Mouse (Mus musculus) c-Kit-positive CD71-positive TER-119-positive erythroid progenitor cells, embryonic 14.5 days (primary cell): ENCODE measurements around the gene Zfp768.
"Not testable (repeated sequence)": the region's sequence is repeated elsewhere in the genome, so short reads cannot be mapped to it uniquely, and the experiment has no call there.

ENCODE experiments used
- DNase-seq: peaks from one replicate; pipeline ENCODE4 v3.0.0-alpha.2; 2013; ENCODE audit warnings: low spot score

Zfp768 gene

DNA sequence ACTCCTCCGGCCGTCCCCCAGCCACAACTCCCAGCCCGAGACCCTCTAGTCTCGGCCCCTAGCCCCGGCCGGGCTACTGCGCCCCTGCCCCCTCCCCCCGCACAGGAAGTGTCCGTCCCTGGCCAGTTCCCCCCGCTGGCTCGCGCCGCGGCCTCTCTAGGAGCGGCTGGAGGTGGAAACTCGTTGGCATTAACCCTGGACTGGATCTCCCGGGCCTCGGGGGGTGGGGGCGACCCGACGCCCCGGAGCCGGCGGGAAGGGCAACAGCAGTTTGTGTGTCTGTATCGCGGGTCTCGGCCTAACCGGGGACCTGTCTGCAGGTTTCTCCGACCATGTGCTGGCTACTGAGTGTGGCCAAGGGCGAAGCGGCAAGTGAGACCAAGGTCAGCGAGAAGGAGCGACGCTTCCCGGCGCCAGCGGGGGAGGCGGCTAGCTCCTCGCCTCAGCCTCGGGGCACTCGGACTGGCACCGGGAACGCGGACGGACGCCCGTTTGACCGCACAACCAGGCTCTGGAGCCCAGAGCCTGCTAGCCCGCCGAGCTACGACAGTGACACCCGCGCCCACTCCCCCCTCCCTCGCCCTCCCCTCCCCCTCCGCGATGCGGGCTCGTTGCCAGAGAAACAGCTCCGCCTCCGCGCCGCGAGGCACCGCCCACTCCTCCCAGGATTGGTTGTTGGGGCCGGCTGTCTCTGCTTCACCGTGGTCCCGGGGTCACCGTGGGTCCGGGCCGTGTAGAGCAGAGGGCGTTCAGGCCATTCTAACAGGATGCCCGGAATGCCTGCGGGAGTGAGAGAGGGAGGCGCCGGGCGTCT lies at the start of gene Zfp768:
TSS of gene Zfp768 (minus strand) at position 78 of the 814 bp plus-strand sequence.
- peak; percentile 79 for DNase-seq

DNA sequence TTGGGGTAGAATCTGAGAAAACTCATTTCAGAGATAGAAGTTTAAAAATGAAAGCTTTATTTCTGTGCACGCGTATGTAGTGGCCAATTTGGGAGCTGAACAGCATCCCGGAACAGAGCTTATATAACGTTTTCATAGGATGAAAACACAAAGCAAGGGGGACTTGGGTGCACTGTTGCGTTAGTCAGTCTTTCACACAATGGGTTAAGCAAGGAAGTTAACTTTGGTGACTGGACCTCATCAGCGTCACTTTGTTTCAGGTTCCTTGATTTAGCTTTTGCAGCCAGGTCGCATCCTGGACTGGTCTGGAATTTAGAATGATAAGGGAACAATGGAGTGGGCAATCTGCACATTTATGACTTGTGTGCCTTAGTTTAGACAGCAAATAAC lies 48.5 kb upstream of the Zfp768 start:
- DNase-seq = no peak

DNA sequence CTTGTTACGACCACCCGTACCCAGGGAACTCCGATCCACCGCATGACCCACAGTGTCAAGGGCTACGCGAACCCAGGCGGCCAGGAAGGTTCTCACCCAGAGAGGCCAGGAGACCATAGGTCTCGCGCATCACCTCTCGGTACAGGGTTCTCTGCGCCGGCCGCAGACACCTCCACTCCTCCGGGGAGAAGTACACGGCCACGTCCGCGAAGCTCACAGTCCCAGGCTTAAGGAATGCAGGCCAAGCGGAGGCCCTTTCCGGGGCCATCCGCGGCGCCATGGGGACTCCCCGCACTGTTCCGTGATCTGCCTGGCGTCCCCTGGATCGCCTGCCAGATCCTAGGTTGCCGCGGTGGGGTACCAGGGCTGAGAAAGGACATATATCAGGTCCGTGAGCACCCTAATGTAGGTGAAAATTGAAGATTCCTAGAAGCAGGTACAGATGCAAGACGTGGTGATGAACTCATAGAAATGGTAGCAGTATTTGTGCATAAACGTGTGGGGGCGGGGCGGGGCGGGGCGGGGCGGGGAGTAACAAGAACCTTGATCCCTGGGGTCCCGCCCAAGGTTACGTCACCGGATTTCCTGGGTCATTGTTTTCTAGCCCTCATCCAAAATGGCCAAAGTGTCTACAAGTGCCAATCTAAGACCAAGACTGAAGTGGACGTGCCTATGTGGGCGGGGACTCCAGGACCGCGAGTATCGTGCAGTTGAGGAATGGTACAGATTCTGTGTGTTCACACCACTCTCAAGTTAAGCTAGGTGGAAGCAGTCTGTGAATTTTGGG lies 48.0 kb upstream of the Zfp768 start, which contains the start of gene E430018J23Rik:
TSS of gene E430018J23Rik (minus strand) at position 473 of the 787 bp plus-strand sequence.
- DNase-seq = peak; percentile 98

DNA sequence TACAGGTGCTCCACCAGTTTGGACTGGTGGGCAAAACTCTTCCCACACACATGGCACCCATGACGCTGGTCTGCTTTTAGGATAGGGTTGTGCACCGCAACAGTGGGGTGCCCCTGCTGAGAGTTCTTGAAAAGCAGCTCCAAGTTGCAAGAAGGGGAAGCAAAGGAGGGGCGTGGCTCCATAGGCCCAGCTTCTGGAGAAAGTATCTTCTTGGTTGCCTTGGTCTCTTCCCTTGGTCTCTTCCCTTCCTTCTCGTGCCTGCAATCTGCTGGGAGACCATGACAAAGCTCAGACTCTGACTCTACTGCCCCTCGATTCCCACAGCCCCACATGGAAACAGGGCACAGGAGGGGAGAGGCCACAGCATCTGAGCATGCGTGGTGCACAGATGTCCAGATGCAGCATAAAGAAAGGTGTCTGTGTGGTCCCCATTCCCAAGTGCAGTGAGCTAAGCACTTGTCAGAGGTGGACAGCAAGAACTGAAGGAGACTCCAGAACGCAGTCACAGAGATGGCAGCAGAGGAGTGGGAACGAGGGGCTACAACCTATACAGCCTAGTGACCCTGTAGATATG lies 46.9 kb upstream of the Zfp768 start:
- DNase-seq = no peak

DNA sequence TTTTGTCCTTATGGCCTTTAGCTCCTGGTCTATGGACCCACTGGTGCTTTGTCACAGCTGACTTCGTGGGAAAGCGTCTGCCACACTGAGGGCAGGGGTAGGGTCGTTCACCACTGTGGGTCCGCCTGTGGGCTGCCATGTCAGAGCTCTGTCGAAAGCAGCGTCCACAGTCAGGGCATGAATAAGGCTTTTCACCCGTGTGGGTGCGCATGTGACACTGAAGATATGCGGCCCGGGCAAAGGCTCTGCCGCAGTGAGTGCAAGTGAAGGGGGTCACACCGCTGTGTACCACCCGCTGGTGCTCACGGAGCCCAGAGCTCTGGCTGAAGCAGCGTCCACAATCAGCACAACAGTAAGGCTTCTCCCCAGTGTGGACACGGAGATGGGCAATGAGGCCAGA lies 46.1 kb upstream of the Zfp768 start:
- no peak for DNase-seq

DNA sequence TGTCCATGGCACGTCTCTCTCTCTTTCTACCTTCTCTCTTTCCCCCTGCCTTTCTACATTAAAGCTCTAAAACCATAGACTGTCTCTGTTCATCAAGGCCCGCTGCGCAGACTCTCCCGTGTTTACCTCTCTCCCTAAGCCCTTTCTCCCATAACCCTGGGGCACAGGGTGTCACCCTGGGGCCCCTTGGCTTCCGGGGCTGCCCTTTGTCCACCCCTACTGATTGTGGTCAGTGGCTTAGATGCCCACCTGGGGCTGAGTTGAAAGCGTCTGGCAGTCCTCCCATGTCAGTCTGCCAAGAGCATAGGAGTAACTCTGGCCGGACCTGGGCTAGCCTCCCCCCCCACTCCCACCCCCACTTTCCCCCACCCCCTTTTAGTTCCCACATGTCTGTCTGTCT lies 44.9 kb upstream of the Zfp768 start:
- no peak for DNase-seq

DNA sequence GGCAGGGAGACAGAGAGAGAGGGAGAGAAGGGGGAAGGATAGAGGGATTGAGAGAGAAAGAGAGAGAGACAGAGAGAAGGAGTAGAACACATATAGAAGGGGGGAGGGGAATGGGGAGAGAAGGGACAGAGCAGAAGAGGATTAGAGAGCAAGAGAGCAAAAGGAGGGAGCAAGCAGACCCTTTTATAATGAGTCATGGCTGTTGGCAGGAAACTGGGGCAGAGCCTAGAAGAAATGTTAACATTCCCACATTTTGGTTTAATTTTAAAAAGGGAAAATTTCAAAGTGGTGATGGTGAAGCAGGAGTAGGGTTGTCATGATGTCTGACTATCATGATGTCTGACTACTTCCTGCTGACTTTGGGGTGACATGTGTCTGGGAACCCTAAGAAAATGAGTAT lies 42.8 kb upstream of the Zfp768 start:
- DNase-seq = not testable (repeated sequence)

DNA sequence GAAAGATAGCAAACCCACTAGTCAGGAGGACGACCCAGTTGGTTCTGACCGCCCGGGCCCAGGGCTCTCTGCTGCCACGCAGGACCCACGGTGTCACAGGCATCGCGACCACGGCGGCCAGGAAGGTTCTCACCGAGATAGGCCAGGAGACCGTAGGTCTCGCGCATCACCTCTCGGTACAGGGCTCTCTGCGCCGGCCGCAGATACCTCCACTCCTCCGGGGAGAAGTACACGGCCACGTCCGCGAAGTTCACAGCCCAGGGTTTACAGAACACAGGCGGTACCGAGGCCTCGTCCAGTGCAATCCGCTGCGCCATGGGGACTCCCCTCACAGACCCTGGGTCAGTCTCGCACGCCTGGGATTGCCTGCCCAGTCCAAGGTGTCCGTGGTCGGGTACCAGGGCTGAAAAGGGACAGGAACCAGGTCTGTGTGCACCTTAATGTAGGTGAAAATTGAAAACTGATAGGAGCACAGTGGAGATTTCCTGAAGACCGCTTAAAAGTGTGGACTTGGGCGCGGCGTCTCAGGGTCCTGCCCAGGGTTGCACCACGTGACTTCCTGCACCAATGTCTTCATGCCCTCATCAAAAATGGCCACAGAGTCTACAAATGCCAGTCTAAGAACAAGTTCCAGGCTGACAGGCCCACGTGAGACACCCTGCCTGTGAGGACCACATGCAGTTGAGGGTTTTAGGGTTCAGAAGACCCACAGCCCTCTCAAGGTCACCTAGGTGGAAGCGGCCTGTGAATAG lies 41.4 kb upstream of the Zfp768 start, which contains the start of gene 9130019O22Rik:
TSS of gene 9130019O22Rik (minus strand) at position 526 of the 752 bp plus-strand sequence.
- DNase-seq = peak; percentile 92

DNA sequence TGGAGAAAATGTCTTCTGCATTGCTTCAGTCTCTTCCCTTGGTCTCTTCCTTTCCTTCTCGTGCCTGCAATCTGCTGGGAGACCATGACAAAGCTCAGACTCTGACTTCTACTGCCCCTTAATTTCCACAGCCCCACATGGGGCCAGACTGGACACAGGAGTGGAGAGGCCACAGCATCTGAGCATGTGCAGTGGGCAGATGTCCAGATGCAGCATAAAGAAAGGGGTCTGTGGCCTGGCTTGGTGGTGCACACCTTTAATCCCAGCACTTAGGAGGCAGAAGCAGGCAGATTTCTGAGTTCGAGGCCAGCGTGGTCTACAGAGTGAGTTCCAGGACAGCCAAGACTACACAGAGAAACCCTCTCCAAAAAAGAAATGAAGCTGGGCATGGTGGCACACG lies 40.2 kb upstream of the Zfp768 start:
- DNase-seq = not testable (repeated sequence)

DNA sequence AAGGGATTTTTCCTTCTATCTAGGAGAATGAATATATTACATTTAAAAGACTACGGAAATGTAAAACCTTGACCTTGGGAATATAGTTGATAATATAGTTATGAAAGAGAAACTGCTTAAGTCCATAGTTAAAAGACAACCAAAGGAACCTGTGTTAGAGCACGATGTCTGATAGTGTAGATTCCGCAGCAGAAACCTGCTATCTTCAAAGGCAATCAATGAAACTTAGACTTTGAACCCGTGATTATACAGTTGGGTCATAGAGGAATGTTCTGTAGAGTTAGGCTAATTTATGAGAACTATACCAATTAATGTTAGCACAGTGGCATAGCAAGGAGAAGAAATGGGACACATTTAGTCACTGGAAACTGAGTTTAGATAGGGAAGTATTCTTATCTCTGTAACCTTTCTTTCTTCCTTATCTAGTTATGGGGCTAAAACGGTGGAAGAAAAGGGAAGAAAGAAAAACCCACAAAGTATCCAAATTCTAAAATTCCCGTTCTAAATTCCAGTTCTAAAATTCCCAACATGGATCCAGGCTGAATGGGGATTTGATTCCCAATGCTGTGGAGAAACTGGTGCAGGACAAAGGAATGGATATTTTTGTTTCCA lies 33.0 kb upstream of the Zfp768 start:
- no peak for DNase-seq

DNA sequence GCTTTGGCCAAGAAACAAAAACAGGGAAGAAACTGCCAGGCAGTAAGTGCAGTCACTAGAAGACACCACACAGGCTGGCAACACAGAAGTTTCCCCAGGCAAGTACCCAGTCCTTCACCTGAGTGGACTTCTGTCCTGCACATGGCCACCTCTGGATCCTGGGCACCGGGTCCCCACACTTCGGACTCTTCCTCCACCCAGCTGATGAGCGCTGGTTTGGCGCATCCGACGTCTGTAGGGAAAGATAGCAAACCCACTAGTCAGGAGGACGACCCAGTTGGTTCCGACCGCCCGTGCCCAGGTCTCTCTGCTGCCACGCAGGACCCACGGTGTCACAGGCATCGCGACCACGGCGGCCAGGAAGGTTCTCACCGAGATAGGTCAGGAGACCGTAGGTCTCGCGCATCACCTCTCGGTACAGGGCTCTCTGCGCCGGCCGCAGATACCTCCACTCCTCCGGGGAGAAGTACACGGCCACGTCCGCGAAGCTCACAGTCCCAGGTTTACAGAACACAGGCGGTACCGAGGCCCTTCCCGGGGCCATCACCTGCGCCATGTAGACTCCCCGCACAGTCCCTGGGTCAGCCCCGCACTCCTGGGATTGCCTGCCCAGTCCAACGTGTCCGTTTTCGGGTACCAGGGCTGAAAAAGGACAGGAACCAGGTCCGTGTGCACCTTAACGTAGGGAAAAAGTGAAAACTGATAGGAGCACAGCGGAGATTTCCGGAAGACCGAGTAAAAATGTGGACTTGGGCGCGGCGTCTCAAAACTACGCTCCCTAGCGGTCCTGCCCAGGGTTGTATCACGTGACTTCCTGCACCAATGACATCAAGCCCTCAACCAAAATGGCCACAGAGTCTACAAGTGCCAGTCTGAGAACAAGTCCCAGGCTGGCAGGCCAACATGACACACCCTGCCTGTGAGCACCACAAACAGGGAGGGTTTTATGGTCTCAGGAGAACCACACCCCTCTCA lies 30.2 kb upstream of the Zfp768 start, which contains the start of gene Zfp747:
TSS of gene Zfp747 (minus strand) at position 780 of the 975 bp plus-strand sequence.
- peak; percentile 96 for DNase-seq

DNA sequence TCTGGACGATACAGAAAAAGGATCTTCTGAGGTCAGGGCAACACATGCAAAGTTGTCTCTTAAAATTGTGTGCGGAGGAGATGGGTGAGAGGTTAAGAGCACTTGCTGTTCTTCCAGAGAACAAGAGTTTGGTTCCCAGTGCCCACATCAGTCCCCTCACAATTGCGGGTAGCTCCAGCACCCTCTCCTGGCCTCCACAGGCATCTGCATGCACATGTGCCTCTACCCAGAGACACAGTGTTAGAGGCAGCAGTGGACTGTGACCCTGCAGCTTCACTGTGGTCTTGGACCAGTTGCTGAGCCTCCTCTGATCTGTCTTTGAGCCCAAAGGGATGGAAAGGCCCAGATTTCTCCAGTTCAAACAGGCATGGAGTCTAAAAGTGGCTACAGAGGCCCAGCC lies 26.5 kb upstream of the Zfp768 start:
- not testable (repeated sequence) for DNase-seq

DNA sequence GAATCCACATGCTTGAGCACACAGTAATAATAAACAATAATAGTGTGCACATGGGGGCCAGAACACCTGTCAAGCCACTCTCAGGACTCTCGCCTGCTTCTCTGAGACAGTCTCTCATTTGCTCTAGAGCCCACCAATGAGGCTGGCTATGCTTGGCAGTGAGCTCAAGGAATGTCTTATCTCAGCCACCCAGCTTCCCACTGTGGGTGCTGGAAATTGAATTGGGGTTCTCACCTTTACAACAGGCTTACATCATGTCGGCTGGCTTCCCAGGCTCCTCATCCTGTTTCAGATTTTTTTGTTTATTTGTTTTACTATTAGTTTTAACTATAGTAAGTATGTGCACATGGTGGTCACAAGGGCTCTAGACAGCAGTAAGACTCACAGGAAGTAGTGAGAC lies 25.8 kb upstream of the Zfp768 start:
- DNase-seq = no peak

DNA sequence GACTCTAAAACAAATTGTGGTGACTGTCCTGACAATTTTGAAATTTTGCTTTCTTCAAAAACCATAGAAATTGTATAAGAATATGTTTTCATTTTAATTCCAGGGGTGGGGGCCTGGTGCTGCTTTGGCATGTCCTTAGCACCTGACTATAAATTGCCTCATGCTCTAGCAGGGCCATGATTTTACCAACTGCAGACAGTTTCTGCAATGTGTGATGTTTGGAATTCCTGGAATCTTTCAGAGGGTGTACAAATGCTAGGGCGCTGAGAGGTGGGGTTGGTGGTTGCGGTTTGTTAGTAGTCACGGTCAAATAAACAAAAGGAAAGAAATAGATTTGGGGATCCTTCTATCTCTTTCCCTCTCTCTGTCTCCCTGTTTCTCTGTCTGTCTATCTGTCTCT lies 20.9 kb upstream of the Zfp768 start:
- DNase-seq = no peak

DNA sequence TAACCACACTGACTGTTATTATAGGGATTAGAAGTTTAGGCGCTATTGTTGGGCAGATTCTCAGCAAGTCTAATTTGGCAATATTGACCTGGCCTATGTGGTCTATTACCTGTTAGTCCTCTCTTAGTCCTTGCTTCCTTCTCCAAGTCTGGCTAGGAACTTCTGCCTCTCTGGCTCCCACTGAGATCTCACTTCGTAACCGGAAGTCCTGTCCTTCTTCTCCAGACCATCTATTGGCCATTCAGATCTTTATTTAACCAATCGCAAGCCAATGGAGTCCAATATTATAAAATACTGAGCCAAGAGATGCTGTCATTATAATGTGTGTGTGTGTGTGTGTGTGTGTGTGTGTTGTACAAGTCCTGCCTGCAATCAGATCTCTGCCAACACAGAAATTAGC lies 18.8 kb upstream of the Zfp768 start:
- no peak for DNase-seq

DNA sequence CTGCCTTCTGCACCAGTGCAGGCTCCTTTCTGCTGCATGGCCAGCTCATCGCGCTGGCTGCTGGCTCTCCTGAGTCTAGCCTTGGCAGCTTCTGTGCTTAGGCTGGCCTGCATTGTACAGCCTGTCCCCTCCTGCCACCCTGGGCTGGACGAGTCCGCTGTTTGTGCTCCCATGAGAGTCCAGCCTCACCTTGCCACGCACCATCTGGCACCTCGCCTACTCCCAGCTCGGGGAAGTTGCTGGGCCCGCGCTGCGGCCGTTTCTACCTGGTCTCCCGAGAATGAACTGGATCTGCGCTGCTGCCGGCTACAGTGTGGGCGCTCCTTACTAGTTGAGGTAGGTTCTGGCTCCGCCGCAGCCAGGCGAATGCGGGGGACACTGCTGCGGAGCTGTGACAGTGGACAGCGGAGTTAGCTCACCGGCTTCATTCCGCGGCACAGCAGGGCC lies 18.1 kb upstream of the Zfp768 start:
- DNase-seq = no peak

DNA sequence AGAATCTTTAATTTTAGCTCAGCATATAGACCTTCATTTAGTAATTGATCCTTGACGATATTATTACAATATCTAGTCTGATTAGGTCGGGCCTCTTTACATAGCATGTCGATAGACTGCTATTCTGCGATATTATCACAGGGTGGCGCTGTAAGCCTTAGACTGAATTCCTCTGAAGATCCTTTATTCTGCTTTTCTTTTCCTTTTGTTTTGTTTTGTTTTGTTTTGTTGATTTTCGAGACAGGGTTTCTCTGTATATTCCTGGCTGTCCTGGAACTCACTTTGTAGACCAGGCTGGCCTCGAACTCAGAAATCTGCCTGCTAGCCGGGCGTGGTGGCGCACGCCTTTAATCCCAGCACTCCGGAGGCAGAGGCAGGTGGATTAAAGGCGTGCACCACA lies 17.0 kb upstream of the Zfp768 start:
- peak; percentile 61 for DNase-seq

DNA sequence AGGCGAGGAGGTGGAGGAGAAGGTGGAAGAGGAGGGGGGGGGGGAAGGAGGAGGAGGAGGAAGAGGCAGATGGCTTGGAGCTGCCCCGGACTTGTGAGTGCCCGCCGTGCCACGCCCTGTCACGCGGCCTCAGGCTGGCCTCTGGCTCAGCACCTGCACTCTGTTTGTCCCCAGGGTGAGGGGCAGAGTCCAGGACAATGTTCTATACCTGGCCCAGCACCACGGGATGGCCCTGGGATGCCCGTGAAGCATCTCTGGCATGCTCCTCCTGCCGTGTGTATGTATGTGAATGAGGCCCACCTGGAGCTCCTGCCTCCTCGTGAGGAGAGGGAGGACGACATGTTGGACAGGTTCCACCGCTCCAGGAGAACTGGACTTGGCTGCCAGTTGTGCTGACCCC lies 16.1 kb upstream of the Zfp768 start:
- no peak for DNase-seq

DNA sequence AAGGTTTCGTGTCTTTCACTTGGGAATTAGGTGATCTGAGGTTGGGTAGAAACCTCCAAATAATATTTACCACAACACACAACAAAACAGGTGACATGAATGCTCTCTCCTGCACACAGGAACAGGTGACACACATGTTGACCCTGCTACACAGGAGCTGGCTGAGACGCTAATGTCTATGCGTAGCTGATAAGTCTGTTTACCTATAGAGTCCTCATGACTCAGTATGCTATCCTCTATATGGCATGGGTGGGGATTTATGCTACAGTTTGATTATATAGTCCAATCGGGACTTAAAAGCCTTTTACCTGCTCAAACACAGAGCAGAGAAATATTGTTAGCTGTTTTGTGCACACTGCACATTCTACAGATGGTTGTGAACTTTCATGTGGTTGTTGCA lies 14.9 kb upstream of the Zfp768 start:
- no peak for DNase-seq

DNA sequence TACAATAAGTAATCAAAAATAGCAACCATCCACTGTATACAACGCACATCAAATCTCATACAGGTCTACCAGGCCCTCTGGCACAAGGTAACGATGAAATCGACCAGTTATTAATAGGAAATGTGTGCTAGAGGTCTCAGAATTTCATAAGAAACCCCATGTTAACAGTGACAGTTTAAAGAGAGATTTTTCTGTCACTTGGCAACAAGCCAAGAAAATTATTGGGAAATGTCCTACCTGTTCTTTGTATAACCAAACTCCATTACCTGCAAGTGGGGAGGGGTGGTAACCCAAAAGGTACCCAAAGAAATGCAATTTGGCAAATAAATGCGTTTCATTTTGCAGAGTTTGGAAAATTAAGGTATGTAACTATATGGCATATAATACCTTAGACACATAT lies 13.1 kb upstream of the Zfp768 start:
- no peak for DNase-seq
